Mouse (Mus musculus) heart, adult 2 months (tissue): ENCODE data around the gene Runx2.

Experiments used
- CTCF ChIP-seq: fragments of 200-600 bp; IDR thresholded peaks from 2 replicates; pipeline ENCODE4 v1.8.1; 2022; ENCODE audit warnings: antibody characterized with exemption, mild to moderate bottlenecking, moderate library complexity
- POLR2A ChIP-seq: fragments of 200-500 bp; IDR thresholded peaks from 2 replicates; pipeline ENCODE4 v1.6.1; 2011; ENCODE audit warnings: mild to moderate bottlenecking, low read depth, low read length, control low read depth; ENCODE audit not compliant: insufficient read depth

DNA sequence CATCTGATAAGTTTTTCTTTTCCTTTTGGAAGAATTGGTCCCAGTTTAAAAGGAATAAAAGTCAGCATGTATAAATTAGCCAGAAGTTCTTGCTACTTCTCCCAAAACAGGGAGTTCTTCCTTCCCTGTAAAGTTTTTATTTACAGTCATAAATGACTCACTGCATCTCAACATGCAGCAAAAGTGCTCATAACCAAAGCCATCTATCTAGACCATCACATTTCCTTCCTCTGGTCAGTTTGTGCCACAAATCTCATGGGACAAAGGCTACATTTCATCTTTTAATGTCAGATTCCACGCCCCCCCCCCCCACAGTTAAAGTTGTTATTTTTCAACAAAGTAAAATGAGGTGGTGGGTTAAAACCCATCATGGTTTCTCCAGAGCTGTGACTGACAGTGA lies 114.3 kb downstream of the Runx2 start:
- TF ChIP-seq CTCF (no peak), POLR2A (no peak)
